Mouse (Mus musculus): ENCODE data around the gene Agbl1.
"Not testable (repeated sequence)": the region's sequence is repeated elsewhere in the genome, so short reads cannot be mapped to it uniquely, and the experiment has no call there.

Gene Agbl1

DNA sequence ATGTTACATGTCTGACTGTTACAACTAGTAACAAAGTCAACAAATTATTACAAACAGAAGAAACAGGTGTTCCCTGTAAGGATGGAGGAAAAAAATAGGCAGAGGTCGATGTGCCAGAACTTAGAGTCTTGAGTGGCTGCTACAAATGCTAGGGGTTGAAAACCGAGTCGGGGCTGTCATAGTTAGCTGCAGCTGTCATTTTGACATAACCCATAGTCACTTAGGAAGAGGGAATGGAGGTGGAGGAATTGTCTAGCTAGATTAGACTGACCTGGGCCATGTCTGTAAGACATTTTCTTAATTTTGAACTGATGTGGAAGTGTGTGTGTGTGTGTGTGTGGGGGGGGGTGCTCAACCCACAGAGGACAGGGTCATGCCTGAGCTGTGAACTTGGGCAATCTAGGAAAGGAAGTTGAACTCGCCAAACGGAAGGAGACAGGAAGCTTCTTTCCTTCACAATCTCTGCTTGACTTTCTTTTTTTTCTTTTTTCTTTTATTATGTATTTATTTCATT is 364.9 kb downstream of the Agbl1 start:
- no peak for DNase-seq (ENCODE audit: low spot score)

DNA sequence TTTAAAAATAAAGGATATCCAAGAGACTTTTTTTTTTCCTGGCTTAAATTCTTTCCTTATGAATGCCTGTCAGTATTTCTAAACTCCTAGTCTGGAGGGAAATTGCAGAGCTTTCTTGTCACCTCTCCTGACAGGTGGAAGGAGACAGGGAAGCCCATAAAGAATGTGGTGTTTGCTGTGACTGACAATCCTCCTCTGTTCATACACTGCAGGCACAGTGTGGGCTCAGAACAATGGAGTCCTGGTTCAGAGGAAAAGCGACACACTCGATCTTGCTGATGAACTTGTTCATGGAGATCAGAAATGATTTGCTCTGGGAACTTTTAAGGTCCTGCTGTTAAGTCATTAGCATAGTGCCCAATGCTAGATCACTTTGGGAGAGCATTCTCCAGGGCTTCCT is 368.1 kb downstream of the Agbl1 start:
- DNase-seq (ENCODE audit: low spot score): no peak

DNA sequence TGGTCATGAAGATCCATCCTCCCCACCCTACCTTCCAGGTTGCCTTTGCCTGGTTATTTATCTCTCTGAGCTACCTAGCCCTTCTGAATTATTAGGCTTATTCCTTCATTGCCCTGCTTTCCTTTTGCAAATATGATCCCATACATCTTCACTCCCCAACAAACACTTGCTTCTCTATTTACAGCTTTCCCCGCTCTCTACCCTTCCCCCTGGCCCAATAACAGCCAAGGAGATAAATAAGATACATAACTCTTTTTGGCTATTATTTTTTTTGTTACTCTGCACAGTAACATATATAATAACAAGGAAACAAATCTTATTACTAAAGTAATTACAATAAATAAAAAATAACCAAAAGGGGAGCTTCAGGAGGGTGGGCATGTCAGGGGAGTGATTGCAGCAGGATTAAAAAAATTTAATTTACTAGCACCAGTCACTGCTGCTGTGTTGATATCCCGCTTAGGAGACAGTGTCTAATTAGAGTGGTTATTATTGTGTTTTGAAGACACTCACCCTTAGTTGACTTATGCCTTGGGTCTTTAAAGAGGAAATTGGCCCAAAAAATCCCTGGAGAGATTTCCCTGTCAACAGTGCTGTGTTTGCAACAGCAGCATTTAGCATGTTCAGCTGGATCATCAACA is 370.5 kb downstream of the Agbl1 start:
- no peak for DNase-seq (ENCODE audit: low spot score)

DNA sequence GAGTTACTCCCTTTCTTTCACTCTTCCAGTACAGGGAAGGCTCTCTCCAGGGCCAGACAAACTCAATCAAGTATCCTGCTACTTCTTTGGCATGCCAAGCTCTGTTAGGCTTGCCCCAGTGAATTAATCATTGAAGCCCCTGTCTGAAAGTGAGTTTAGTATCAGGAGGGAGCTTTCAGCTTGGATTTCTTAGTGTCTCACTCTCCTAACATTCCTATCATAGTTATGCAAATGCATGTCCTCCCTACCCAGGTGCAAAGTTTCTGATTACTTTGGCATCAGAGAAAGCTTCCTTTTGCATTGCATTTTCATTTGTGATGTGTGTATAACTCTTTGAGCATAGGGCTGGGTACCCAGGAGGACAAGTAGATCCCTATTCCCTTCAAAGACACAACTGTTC is 399.8 kb downstream of the Agbl1 start:
- no peak for DNase-seq (ENCODE audit: low spot score)

DNA sequence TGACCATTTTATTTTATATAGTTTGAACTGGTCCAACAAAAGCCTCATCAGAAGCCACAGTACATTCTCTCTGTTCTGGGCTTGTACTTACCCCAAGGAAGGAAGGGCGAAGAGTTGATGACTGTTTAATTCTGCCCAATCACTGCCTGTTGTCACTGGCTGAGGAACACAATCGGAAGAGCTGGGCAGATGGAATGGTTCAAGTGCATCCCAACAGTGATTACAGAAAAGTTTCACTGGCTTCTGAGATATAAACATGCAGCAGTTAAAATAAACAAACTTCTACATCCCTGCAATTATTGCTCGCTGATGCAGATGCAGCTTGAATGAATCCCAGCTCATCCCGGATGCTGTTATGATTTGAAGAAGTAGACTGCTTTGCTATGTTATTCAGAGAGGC is 421.3 kb downstream of the Agbl1 start:
- no peak for DNase-seq (ENCODE audit: low spot score)

DNA sequence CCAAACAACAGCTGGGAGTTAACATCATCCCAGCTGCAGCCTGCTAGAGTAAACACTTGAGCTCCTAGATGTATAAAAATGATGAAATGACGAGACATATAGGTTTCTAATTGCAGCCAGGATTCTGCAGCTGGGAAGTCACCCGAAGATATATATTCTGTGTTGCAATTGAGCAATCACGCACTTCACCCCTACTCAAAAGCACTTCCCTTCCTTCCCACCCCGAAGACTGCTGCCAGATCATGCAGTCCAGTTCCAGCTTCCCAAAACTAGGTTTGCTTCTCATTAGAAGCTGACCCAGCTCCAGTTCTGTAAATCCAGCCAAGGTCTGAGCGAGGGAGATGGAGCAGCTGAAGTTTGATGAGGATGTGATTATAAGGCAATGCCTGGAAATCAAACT is 431.4 kb downstream of the Agbl1 start:
- no peak for DNase-seq (ENCODE audit: low spot score)

DNA sequence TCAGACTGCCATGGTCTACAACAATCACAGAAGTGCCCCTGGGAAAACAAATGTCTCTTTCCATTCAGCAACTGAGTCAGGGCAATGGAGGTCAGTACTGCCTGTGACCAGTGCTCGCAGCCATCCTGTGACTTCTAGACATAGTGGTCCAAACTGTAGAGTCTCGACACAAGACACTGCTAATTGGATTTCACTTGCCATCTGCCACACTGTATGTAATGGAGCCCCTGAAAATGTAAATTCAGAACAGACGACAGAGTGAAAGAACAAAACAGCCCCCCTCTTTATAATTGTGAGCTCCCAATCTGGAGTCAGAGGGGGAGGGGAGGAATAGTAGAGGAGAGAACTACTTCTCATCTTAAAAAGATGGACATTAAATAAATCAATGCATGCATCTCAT is 445.2 kb downstream of the Agbl1 start:
- DNase-seq (ENCODE audit: low spot score): no peak

DNA sequence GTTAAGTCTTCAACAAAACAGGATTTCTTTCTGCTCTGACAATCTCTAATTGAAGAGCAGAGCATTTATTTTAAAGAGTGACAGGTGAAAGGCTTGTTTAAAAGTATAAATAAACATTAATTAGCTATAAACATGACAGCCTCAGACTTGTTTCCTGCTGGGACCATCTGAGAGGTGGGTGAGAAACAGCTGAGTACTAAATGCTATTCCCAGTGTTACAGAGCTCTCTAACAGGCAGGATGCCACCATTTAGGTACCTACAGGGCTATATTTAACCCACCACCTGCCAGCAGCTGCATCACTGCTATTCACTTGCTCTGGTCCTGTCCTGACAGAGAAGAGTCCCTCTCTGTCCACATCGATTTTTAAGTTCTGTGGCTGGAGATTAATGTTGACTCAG is 471.5 kb downstream of the Agbl1 start:
- DNase-seq (ENCODE audit: low spot score): no peak

DNA sequence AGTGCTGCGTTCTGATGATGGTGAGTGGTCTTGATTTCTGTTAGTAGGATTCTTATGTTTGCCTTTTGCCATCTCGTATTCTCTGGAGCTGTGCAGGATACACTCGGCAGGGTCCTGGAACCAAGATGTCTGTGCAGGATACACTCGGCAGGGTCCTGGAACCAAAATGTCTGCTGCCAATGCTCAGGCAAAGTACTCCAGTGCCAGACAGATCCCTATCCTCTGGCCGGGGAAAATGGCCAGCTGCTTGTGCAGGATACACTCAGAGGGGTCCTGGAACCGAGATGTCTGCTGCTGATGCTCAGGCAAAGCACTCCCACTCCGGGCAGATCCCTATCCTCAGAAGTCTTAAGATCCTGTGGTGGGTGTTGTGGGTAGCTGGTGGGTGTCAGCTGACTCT is 502.5 kb downstream of the Agbl1 start:
- not testable (repeated sequence) for DNase-seq (ENCODE audit: low spot score)

DNA sequence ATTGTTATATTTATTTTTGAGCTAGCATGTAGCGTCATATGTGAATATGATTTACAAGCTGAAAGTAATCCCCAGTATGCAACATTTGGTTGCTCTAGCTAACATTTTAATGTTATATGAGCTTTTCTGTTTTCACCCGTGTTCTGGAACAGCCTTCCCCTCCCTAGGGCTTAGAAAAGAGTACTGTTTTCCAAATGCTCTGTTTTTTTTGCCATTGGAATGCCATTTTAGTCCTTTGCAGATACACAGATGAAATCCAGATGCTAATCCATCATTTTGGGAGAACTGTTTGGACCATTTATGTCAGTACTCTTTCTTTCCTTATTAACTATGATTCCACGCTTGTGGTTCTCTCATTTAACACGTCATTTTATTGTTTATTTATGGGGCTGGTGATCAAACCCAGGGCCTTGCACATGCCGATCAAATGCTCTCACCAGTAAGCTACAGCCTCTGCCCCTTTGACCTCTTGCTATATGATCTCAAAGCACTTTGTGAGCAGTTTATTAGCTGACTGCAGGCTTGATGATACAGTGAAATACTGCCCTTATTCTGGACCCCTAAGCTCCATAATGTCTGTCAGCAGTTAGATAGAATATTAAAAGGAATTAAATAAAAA is 547.7 kb downstream of the Agbl1 start:
- no peak for DNase-seq (ENCODE audit: low spot score)

DNA sequence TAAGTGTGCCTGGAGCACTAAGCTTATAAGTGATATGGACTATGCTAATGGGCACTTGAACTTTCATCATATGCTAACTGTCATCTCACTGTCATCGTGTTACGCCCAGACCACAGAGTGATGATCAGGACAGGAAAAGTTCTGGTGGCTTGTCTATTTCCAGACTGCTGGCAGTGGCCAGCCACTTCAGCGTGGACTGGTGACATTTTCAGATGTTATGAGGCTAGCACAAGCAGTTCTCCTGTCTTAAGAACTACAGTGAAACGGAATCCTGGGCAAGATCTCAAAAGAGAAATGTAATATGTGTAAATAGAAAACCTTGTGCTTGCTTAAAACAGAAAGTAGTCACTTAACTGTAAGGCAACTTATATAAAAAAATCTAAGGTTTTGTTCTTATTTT is 550.8 kb downstream of the Agbl1 start:
- no peak for DNase-seq (ENCODE audit: low spot score)

DNA sequence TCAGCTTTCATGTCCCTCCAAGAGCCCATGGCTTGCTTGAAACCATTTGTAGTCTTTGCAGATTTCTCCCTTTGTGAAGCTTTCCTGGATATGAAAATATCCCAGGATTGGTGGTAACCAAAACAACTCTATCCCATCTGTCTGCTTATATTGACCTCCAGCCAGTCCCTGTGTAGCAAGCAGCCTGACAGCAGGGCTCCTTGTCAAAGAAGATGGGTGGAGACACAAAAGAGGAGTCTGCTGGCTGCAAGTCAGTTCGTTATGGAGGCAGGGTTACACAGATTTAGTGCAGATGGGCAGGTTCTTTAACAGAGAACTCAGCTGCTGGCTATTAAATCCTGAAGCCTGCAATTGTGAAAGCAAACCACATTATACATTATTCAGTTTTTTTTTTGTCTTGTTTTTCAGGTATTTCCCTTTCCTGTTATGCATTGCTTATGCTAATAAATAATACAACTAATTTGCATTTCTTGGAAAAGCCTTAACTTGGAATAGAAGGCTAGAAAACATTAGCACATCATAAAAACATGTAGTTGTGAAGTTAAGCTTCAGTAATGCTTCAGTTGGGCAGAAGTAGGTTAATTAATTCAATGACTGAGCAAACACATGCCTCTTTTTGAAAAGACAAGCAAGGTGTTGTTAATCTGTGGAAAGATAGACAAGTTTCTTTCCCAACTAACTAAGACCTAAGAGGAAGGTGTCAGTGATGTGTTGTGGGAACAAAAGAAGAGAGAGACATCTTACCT is 559.0 kb downstream of the Agbl1 start:
- no peak for DNase-seq (ENCODE audit: low spot score)

DNA sequence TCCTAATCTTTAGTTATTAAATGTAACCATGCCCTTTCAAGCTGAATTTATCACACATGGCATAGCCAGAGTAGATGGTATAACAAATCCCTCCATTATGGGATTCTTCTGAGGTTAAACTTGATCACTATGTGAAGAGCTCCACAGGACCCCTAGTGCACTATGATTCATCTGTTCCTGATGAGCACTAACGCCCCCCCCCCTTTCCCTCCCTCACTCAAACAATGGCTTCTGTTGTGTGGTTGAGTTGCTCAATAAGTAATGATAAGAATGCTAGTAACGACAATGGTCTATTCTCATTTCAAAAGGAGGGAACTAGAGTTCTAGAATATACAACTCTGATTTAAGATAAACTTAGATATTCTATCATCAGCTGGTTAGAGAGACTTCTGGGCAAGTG is 560.4 kb downstream of the Agbl1 start:
- DNase-seq (ENCODE audit: low spot score): no peak

DNA sequence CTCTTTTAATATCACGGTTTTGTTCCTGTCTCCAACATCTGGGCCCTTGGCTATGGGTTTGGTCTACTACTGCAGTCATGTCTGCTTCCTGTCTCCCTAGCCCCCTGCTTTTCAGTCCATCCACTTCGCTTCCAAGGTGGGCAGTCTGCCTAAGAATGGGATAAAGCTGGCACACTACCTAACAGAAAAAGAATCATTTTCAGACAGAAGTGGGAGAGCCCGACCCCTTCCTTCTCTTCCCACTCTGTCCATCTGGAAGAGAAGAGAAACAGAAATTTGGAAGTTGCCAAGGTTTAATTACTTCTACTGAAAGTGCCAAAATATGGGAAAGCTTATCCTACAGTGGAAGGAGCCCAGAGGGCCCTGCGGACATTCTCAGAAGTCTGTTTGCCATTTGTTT is 561.6 kb downstream of the Agbl1 start:
- DNase-seq (ENCODE audit: low spot score): no peak

DNA sequence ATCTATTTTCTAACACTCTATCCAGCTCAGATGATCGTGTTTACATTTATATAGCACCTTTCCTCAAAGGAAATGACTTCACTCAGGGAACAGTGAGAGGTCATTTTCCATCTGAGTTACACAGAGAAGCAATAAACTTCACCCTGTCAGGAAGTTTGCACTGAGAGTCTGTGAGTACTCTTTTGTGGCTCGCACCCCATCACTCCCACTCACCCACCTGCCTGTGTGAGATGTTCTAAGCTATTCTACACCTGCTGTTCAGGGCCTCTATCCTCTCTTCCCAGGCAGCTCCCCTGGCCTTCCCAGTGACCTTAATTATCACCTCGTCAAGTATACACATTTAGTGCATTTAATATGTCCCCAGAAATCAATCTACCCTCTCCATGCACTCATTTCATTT is 580.3 kb downstream of the Agbl1 start:
- no peak for DNase-seq (ENCODE audit: low spot score)

DNA sequence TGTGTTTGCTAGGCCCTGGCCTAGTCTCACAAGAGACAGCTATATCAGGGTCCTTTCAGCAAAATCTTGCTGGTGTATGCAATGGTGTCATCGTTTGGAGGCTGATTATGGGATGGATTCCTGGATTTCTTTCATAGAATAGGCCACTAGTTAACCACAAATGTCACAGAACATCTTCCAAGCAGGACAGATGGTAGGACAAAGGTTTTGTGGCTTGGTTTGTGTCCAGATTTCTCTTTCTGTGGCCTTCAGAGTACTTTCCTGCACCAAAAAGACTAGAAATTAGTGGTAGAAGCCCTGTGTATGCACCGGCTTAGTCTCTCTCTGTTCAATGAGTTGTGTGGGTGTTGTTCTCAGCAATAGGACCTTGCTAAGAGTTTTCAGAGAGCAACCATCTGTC is 590.9 kb downstream of the Agbl1 start:
- no peak for DNase-seq (ENCODE audit: low spot score)

DNA sequence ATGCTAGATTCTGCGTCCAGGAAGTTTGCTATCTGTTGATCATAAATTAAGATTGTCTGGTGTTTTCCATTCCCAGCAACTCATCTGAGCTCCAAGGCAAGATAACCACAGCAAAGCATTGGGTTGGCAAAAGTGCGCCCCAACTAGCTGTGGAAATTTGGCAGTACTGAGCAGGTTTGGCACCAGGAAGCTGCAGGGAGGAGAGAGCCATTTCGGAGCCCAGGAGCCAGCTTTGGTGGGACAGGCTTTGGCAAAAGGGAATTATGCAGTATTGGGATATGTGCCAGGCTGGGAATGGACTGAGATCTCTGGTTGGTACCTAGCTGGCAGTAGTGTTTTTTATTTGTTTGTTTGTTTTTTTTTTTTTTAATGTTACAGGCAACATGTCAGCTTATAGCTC is 612.5 kb downstream of the Agbl1 start:
- no peak for DNase-seq (ENCODE audit: low spot score)

DNA sequence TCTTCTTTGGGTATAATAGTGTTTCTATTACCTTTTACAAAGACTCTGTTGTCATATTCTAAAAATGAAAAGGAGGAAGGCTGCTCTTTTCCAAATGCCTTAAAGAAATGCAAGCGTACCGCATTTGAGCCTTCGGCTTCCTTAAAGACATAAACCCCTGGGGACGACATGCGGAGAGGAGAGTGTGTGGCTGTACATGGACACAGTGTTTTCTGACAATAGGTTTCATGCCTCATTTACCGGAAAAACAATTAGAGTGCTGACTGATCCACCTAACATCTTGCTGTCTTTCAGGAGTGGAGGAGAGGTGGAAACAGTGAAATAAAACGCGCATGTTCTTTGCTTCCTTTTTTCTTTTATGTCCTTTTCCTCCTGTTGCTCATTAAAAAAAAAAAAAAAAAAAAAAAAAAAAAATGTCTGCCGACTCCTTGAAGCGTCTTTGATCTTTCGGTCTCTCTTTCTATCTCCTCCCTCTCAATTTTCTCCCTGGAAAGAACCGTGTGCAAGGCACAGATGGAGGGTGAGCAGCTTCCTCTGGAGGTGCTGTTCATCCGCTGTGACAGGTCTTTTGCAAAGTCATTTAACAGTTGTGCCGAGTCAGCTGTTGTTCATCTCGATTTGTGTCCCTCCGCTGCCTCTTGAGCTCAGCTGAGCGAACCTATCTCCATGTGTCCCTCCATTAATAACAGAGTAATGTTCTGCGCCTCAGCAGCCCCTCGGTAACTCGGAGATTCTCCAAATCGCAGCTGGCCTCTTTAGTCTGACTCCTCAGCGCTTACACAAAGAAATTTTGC is 659.9 kb downstream of the Agbl1 start:
- DNase-seq (ENCODE audit: low spot score): no peak

DNA sequence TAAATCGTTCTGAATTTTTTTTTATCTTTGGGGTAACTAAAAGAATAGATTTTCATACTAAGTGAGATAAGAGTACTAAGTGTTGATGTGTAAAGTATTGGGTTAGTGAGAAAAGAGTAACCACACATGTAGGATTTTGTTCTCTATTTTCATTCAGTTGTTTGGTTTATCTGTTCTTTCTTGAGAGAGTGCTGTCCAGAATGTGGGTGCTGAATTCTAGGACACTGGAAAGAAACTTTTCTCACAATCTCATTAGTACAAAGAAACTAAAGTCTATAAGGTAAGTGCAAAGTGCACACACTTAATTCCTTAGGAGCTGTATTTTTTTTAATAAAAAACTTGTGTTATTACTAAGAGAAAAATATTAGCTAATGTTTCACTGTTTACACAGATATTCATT is 674.4 kb downstream of the Agbl1 start:
- no peak for DNase-seq (ENCODE audit: low spot score)

DNA sequence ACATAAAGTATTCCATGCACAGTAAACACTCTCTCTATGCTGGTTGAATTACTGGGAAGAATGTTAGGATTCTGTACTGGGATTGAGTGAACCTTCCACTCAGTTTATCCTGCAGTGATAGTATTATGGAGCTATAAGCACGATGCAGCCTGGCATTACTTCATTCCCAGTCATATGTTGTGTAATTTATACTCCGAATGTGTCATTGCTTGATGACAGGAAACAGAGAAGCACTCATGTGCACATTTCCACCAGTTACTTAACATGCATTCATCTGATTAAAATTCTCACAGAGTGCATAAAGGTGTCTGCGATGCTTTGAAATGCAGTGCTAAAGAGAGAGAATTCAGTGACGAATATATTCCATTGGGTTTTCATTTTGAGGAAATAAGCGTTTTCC is 682.0 kb downstream of the Agbl1 start:
- DNase-seq (ENCODE audit: low spot score): no peak

DNA sequence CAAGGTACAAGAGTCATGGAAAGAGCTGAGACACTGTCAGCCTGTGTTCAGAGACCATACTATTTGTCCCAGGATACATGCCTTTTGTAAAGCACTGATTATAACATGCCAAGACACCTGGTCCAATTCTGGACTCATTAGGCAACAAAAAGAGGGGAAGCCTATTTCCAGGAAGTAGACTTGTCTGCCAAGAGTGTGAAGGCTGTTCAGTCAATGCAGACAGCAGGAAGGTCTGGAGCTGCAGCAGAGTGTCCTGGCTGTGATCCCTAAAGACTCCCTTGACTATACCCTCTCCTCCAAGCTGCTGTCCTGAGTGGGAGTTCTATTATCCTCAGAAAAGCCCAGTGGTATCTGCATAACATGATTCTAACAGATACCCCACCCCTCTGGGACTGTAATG is 689.2 kb downstream of the Agbl1 start:
- no peak for DNase-seq (ENCODE audit: low spot score)

DNA sequence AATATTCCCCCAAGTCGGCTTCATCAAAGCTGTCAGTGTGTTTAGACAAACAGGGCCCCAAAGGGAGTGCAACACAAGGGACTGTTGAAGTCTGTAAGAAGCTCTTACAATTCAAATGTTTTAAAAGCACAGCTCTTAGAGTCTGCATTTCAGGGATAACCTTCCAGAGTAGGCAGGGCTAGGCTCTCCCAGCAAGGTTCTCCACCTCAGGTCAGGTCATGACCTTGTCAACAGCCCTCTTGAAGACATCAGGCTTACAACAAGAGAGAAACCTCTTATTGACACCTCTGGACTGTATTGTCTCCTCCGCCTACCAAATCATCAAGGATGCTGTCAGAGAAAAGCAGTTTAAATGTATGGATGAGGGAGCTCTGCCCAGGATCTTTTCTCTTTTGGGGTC is 692.0 kb downstream of the Agbl1 start:
- no peak for DNase-seq (ENCODE audit: low spot score)

DNA sequence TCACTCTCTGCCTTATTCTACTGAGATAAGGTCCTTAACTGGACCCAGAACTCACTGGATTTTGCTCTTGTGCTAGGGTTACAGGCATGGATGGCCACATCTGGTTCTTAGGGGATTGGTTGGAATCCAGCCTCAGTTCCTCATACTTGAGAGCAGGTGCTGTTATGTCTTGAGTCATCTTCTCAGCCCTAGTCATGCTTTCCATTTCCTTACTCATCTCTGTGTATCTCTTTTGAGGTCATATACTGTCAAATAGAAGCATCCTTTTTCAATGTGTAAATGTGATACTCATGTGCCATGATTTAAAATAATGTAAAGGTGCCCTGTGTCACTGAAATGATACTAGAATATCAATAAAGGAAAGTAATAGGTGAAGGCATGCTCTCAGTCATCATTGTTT is 705.5 kb downstream of the Agbl1 start:
- DNase-seq (ENCODE audit: low spot score): no peak

Measured in T-cell, adult 2 months (primary cell).